Mouse (Mus musculus): ENCODE measurements around the gene Cpeb3. TPM values are rescaled to one million over a fixed set of nuclear protein-coding genes. Genes with fewer than 3 reads are reported as not detected.

Cpeb3 gene
- polyA plus RNA-seq, 1 experiment from 2014 or later = 3.1 TPM

GRCm38 (mm10) chr19:37174116-37174715 lies 34.2 kb downstream of the Cpeb3 start:
- Histone ChIP-seq H3K27me3 (replicated peaks; ENCODE audit: control insufficient read depth, insufficient read depth, low read length) (peaks cover 7% of the 10 kb centered on the region), H3K4me2 (ENCODE audit: low read length) (peak overlapping the region; percentile 100), H3K4me3 (ENCODE audit: low read depth, low read length) (peak overlapping the region; percentile 69), H3K9ac (ENCODE audit: low read length) (peak overlapping the region; percentile 79), H3K4me1 (ENCODE audit: control insufficient read depth, insufficient read depth, low read length) (peaks cover 12% of the 10 kb centered on the region; the same call in 1 of the 2 replicates), H3K36me3 (ENCODE audit: control insufficient read depth, insufficient read depth, low read length) (no peaks in the 10 kb centered on the region), H3K9me3 (replicated peaks; ENCODE audit: control insufficient read depth, low read length) (no peaks in the 10 kb centered on the region), H3K27ac (ENCODE audit: low read depth, low read length) (peak overlapping the region; percentile 92)
- WGBS = under 1% methylated on average over 66 of the region's 70 CpGs
- DNase-seq (ENCODE audit: low spot score) = peak; percentile 63
- peak; percentile 68 for ATAC-seq

GRCm38 (mm10) chr19:37173331-37174115 lies 34.9 kb downstream of the Cpeb3 start:
- H3K4me2 ChIP-seq (ENCODE audit: low read length) = peak overlapping the region; percentile 100
- H3K4me3 ChIP-seq (ENCODE audit: low read depth, low read length) = peak overlapping the region; percentile 69
- no peak for ATAC-seq
- no peak for DNase-seq (ENCODE audit: low spot score)
- H3K27me3 ChIP-seq (replicated peaks; ENCODE audit: control insufficient read depth, insufficient read depth, low read length) = peaks cover 7% of the 10 kb centered on the region
- H3K9me3 ChIP-seq (replicated peaks; ENCODE audit: control insufficient read depth, low read length) = no peaks in the 10 kb centered on the region
- peaks cover 12% of the 10 kb centered on the region; the same call in 1 of the 2 replicates for H3K4me1 ChIP-seq (ENCODE audit: control insufficient read depth, insufficient read depth, low read length)
- 0 out of 2 replicates have a peak overlapping the region, but pooled peaks have one; percentile 92 for H3K27ac ChIP-seq (ENCODE audit: low read depth, low read length)
- WGBS = 29% methylated on average over 20 of the region's 20 CpGs
- H3K9ac ChIP-seq (ENCODE audit: low read length) = peak overlapping the region; percentile 79
- no peaks in the 10 kb centered on the region for H3K36me3 ChIP-seq (ENCODE audit: control insufficient read depth, insufficient read depth, low read length)

- Histone ChIP-seq H3K27me3 (replicated peaks; ENCODE audit: control insufficient read depth, insufficient read depth, low read length) (peaks cover 7% of the 10 kb centered on the region), H3K4me3 (ENCODE audit: low read depth, low read length) (peak overlapping the region; percentile 69), H3K9me3 (replicated peaks; ENCODE audit: control insufficient read depth, low read length) (no peaks in the 10 kb centered on the region), H3K27ac (ENCODE audit: low read depth, low read length) (no peak overlapping the region), H3K9ac (ENCODE audit: low read length) (peak overlapping the region; percentile 29; the same call in 1 of the 2 replicates), H3K36me3 (ENCODE audit: control insufficient read depth, insufficient read depth, low read length) (no peaks in the 10 kb centered on the region), H3K4me1 (ENCODE audit: control insufficient read depth, insufficient read depth, low read length) (peaks cover 12% of the 10 kb centered on the region; the same call in 1 of the 2 replicates), H3K4me2 (ENCODE audit: low read length) (peak overlapping the region; percentile 100)
- 76% methylated on average over 11 of the region's 11 CpGs for WGBS
- DNase-seq (ENCODE audit: low spot score) (no peak), ATAC-seq (no peak)
These were observed 35.8 kb downstream of the Cpeb3 start for GRCm38 (mm10) chr19:37172566-37173130.

- H3K4me3 ChIP-seq (ENCODE audit: low read depth, low read length) = peak overlapping the region; percentile 69; the same call in 1 of the 2 replicates
- 32% methylated on average over 1 of the region's 1 CpGs for WGBS
- H3K9me3 ChIP-seq (replicated peaks; ENCODE audit: control insufficient read depth, low read length) = no peaks in the 10 kb centered on the region
- ATAC-seq (no peak), DNase-seq (ENCODE audit: low spot score) (no peak)
- no peak overlapping the region for H3K27ac ChIP-seq (ENCODE audit: low read depth, low read length)
- H3K36me3 ChIP-seq (ENCODE audit: control insufficient read depth, insufficient read depth, low read length) = no peaks in the 10 kb centered on the region
- H3K4me1 ChIP-seq (ENCODE audit: control insufficient read depth, insufficient read depth, low read length) = peaks cover 12% of the 10 kb centered on the region; the same call in 1 of the 2 replicates
- no peak overlapping the region for H3K9ac ChIP-seq (ENCODE audit: low read length)
- H3K4me2 ChIP-seq (ENCODE audit: low read length) = peak overlapping the region; percentile 100
- peaks cover 7% of the 10 kb centered on the region for H3K27me3 ChIP-seq (replicated peaks; ENCODE audit: control insufficient read depth, insufficient read depth, low read length)
These were observed 36.3 kb downstream of the Cpeb3 start for GRCm38 (mm10) chr19:37172096-37172495.

GRCm38 (mm10) chr19:37156770-37157336 lies 51.5 kb downstream of the Cpeb3 start:
- Histone ChIP-seq H3K27me3 (replicated peaks; ENCODE audit: control insufficient read depth, insufficient read depth, low read length) (no peaks in the 10 kb centered on the region), H3K9me3 (replicated peaks; ENCODE audit: control insufficient read depth, low read length) (no peaks in the 10 kb centered on the region), H3K4me1 (ENCODE audit: control insufficient read depth, insufficient read depth, low read length) (no peaks in the 10 kb centered on the region; the same call in 1 of the 2 replicates), H3K36me3 (ENCODE audit: control insufficient read depth, insufficient read depth, low read length) (no peaks in the 10 kb centered on the region), H3K4me2 (ENCODE audit: low read length) (no peak overlapping the region), H3K4me3 (ENCODE audit: low read depth, low read length) (no peak overlapping the region), H3K27ac (ENCODE audit: low read depth, low read length) (no peak overlapping the region), H3K9ac (ENCODE audit: low read length) (no peak overlapping the region)
- no peak for ATAC-seq
- 88% methylated on average over 5 of the region's 5 CpGs for WGBS
- DNase-seq (ENCODE audit: low spot score) = no peak

GRCm38 (mm10) chr19:37156040-37156439 lies 52.4 kb downstream of the Cpeb3 start:
- no peak overlapping the region for H3K27ac ChIP-seq (ENCODE audit: low read depth, low read length)
- H3K9me3 ChIP-seq (replicated peaks; ENCODE audit: control insufficient read depth, low read length) = no peaks in the 10 kb centered on the region
- H3K4me2 ChIP-seq (ENCODE audit: low read length) = no peak overlapping the region
- DNase-seq (ENCODE audit: low spot score) = no peak
- 90% methylated on average over 4 of the region's 4 CpGs for WGBS
- no peaks in the 10 kb centered on the region; the same call in 1 of the 2 replicates for H3K4me1 ChIP-seq (ENCODE audit: control insufficient read depth, insufficient read depth, low read length)
- ATAC-seq = no peak
- H3K9ac ChIP-seq (ENCODE audit: low read length) = no peak overlapping the region
- no peaks in the 10 kb centered on the region for H3K36me3 ChIP-seq (ENCODE audit: control insufficient read depth, insufficient read depth, low read length)
- H3K27me3 ChIP-seq (replicated peaks; ENCODE audit: control insufficient read depth, insufficient read depth, low read length) = no peaks in the 10 kb centered on the region
- H3K4me3 ChIP-seq (ENCODE audit: low read depth, low read length) = no peak overlapping the region

- H3K36me3 ChIP-seq (ENCODE audit: control insufficient read depth, insufficient read depth, low read length) = no peaks in the 10 kb centered on the region
- 84% methylated on average over 4 of the region's 4 CpGs for WGBS
- no peaks in the 10 kb centered on the region for H3K27me3 ChIP-seq (replicated peaks; ENCODE audit: control insufficient read depth, insufficient read depth, low read length)
- no peak for DNase-seq (ENCODE audit: low spot score)
- no peak overlapping the region for H3K9ac ChIP-seq (ENCODE audit: low read length)
- H3K9me3 ChIP-seq (replicated peaks; ENCODE audit: control insufficient read depth, low read length) = no peaks in the 10 kb centered on the region
- H3K27ac ChIP-seq (ENCODE audit: low read depth, low read length) = no peak overlapping the region
- no peak overlapping the region for H3K4me2 ChIP-seq (ENCODE audit: low read length)
- ATAC-seq = no peak
- H3K4me1 ChIP-seq (ENCODE audit: control insufficient read depth, insufficient read depth, low read length) = no peaks in the 10 kb centered on the region
- no peak overlapping the region for H3K4me3 ChIP-seq (ENCODE audit: low read depth, low read length)
These were observed 61.3 kb downstream of the Cpeb3 start for GRCm38 (mm10) chr19:37147145-37147544.

- Histone ChIP-seq H3K4me3 (ENCODE audit: low read depth, low read length) (no peak overlapping the region), H3K4me2 (ENCODE audit: low read length) (no peak overlapping the region), H3K4me1 (ENCODE audit: control insufficient read depth, insufficient read depth, low read length) (no peaks in the 10 kb centered on the region), H3K27ac (ENCODE audit: low read depth, low read length) (no peak overlapping the region), H3K27me3 (replicated peaks; ENCODE audit: control insufficient read depth, insufficient read depth, low read length) (no peaks in the 10 kb centered on the region), H3K36me3 (ENCODE audit: control insufficient read depth, insufficient read depth, low read length) (no peaks in the 10 kb centered on the region), H3K9ac (ENCODE audit: low read length) (no peak overlapping the region), H3K9me3 (replicated peaks; ENCODE audit: control insufficient read depth, low read length) (no peaks in the 10 kb centered on the region)
- DNase-seq (ENCODE audit: low spot score) (no peak), ATAC-seq (no peak)
- 73% methylated on average over 1 of the region's 1 CpGs for WGBS
These were observed 62.6 kb downstream of the Cpeb3 start for GRCm38 (mm10) chr19:37145846-37146245.

Measured in forebrain, embryonic 14.5 days (tissue).